Mouse (Mus musculus) adrenal gland, postnatal 4 days (tissue): ENCODE results near the gene Rcor3. TPM values are rescaled to one million over a fixed set of nuclear protein-coding genes. Genes with fewer than 3 reads are reported as not detected.

ENCODE experiments used
- DNase-seq, 2 experiments: peaks; one replicate each; pipeline ENCODE4 v3.0.0; 2021 to 2022; ENCODE audit warnings: low spot score in 2 of 2, mixed read lengths in 2 of 2
- total RNA-seq, 2 experiments: library from RNA; stranded (reverse); gene quantifications; 2 replicates each; pipeline ENCODE4 v1.2.3; 2021

Rcor3 gene
- total RNA-seq, 2 experiments from 2014 or later, result 50.1 to 50.4 TPM

GRCm38 (mm10) chr1:192070618-192071051 lies 67.2 kb downstream of the Rcor3 start:
- DNase-seq, result no peak

- DNase-seq, result no peak
Measured at GRCm38 (mm10) chr1:192069971-192070591, 67.8 kb downstream of the Rcor3 start.

GRCm38 (mm10) chr1:192068188-192068587 lies 69.7 kb downstream of the Rcor3 start:
- no peak for DNase-seq

GRCm38 (mm10) chr1:192066956-192067355 lies 70.9 kb downstream of the Rcor3 start:
- DNase-seq, result no peak

DNA sequence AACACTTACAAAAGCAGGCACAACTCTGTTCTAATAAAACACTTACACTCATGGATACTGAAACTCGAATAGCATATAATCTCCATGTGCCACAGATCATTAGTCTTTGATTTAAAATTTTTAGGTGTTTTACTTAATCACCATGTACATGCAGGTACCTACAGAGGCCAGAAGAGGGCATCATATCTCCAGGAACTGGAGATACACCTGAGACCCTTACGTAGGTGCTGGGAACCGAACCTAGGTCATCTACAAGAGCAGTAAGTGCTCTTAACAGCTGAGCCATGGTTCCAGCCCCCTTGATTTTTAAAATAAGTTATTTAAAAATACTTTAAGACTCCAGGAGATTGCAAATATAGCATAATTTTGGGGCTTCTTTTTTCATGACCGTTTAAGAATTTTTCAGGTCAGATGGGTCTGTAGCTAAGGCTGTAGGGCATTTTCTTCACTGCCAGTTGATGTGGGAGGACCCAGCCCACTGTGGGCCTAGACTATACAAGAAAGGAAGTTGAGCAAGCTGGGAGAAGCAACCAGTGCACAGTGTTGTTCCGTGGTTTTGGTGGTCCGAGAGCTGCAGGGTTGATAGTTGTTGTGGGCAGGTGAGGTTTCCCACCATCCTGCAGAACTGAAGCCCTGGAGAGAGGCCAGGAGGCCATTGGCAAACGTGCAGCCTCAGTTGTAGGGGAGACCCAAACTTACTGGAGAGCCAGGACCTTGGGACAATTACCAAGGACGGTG lies 74.5 kb downstream of the Rcor3 start:
- DNase-seq, result no peak

DNA sequence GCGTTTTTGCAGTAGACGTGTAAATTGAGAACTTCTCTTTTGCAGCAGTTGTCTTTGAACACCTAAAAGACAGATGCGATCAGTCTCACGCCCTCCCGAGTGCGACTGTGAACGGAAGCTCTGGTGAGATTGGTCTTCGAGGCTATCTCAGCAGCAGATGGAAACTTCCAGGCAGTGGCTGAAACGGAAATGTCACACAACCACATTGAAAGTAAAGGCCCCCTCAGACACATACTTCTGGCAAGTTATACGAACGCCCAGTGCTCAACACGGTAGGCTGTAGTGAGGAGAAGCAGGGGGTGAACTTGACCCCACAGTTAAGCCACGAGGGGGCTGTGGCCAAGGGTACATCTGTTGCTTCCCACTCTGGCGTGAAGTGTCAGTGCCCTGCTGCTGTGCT lies 75.2 kb downstream of the Rcor3 start:
- DNase-seq, result no peak

DNA sequence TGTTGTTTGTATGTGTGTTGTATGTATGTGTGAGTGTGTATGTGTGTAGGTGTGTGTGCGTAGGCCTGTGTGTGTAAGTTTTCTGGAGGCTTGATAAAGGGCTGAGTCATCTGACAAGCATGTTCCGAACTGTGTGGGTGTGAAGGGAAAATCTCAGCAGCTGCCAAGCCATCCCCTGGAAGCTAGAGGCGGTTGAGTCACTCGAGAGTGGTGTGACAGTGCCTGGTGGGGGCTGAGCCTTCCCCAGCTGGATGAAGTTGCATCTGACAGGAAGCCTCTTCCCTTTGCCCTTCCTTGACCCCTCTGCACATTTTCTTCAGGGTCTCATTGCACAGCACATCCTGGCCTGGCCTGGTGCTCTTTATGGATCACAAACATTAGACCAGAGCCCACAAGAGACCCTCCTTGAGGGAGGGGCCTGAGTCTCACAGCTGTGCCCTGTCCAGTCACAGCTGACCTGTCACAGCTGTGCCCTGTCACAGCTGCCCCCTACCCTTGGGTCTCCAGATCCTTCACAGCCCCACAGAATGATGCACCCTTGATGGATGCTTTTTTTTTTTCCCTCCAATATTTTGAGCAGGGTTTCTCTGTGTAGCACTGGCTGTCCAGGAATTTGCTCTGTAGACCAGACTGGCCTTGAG lies 76.1 kb downstream of the Rcor3 start:
- DNase-seq, result no peak

DNA sequence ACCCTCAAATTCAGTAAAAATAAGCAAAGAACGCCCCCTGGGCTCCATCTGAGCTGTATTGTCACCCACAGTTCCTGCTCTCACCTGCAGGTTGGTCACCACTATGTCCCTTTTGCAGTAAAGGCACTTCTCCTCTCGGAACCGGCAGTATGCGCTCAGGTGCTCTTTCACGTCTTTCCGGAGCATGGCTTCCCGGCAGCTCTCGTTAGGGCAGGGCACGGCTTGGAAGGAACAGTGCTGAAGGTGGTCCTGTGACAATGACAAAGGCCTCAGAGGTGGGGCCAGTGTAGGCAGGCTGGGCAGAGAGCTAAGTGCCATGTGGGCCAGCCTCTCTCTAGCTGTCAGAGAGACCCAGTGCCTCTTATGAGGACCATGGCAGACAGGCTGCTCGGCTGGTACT lies 79.0 kb downstream of the Rcor3 start:
- DNase-seq, result no peak

DNA sequence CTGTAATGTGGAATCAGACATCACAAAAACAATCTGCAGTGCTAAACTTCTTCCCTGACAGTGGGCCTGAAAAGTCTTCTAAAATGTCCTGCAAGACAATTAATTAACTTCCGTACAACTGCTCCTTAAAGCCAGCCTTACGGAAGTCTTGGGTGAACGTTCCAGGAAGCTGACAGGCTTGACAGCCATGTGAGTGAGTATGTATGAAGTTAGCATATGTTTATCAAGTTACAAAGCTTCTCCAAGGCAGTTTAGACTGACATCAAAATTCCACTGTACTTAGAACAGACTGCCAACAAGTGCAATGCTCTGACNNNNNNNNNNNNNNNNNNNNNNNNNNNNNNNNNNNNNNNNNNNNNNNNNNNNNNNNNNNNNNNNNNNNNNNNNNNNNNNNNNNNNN lies 84.1 kb downstream of the Rcor3 start:
- DNase-seq, result no peak

DNA sequence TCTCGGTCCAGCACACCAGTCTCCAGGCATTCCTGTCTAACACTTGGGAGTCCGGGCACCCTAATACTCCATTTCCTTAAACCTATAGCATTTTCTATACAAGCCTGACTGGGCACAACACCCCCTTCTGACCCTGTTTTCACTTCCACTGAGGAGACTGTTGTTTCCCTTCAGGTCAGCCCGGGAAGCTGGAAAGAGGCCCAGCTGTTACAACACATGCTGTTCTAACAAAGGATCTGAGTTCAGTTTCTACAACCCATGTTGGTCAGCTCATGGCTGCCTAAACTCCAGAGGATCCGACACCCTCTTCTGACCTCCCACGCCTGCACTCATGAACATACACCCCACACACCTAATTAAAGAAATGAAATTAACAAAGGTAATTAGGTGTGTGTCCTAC lies 84.9 kb downstream of the Rcor3 start:
- DNase-seq, result no peak

- DNase-seq, result no peak
Measured at GRCm38 (mm10) chr1:192052461-192052860, 85.4 kb downstream of the Rcor3 start.

Other genes starting within 250 kb of the Rcor3 start
- 10 to 100 TPM; 21.9 to 24.3 TPM for gene Slc30a1, start 231.3 kb downstream of the Rcor3 start, total RNA-seq
- under 1 TPM; 0.45 to 0.56 TPM for gene Rd3, start 160.7 kb downstream of the Rcor3 start, total RNA-seq
- gene Traf5, start 45.5 kb downstream of the Rcor3 start, total RNA-seq, result 10 to 100 TPM; 10.7 to 10.8 TPM
- 1 to 10 TPM in 1 of 2 experiments, under 1 TPM in 1; 0.48 to 1.3 TPM for gene Kcnh1, start 52.7 kb upstream of the Rcor3 start, total RNA-seq